Mouse (Mus musculus): ENCODE measurements around the gene Edar. TPM values are rescaled to one million over a fixed set of nuclear protein-coding genes. Genes with fewer than 3 reads are reported as not detected.

Edar gene
- total RNA-seq, 2 experiments from 2014 or later, result 0.49 to 0.50 TPM

DNA sequence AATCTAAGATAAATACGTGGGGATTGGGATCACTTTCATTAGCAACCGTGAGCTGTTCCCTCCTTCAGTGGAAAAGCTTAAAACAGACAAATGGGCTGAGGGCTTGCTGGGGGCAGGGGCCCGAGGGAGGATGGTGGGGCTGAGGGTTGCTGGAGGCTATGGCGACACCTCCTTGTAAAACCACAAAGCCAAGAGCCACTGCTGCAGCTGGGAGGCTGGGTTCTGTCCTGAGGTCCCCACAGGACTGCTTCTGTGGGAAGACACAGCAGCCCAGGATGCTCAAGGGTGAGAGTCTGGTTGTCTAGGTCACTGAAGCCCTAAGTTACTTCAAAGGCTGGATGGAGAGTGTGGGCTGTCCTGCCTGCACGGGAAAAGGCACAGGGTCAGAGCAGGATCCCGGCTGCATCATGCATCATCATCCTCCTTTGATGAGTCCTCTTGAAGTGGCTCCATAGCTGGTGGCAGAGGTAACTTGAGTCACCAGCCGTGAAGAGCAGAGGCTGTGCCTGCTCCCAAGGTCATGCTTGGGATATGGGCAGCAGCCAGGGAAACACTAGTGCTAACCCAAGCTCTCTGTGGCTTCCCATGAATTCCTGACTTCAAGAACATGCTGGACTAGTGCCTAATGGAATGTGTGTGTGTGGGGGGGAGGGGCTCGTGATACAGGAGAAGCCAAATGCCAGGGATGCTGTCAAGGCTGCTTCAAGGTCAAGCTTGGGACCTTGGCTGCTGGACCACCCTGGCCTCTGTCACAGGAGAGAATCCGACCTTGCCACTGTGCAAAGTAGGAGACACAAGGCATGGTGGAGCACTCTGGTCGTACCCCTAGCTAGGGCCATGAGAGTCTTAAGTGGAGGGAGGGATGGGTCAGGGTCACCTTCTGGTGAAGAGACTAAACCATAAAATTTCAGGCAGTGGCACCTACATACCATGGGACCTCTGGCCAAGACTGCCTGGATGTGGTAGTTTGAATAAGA is 22.7 kb downstream of the Edar start:
- intact Hi-C loops (cut with DNase I), result no loop called here
- DNase-seq (ENCODE audit: low spot score in 2 of 2), result no peak

DNA sequence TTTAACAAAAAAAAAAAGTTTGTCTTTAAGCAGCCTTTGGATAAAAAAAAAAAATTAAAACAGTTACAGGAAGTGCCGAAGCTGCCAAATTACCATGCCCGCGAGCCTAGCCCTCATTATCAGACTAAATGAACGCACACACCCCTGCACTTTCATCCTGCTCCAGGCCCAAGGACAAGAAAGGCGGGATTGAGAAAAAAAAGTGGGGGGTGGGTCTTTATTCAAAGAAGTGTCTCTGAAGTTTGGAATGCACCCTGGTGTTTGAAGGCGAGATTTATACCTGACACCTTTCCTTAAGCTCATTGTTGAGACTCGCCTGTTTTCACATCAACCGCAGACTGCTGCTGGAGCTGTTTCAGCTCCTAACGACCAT is 23.4 kb downstream of the Edar start:
- DNase-seq (ENCODE audit: low spot score in 2 of 2), result no peak
- intact Hi-C loops (cut with DNase I), result no loop called here

- intact Hi-C loops (cut with DNase I), result no loop called here
- no peak for DNase-seq (ENCODE audit: low spot score in 2 of 2)
These were observed 24.0 kb downstream of the Edar start for GRCm38 (mm10) chr10:58651270-58652042.

DNA sequence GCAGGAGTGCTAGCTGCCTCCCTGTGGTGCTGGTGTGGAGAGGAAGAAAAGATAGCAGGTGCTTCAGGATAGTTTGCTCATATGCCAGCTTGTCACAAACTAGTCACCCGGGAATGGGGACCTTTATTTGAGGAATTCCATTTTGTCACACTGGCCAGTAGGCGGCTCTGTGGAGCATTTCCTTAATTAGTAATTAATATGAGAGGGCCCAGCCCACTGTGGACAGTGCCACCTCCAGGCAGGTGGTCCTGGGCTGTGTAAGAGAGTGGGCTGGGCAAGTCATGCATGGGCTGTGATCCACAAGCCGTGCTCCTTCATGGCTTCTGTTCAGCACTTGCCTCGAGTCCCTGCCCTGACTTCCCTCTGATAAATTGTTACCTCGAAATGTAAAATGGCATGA is 26.7 kb downstream of the Edar start:
- no peak for DNase-seq (ENCODE audit: low spot score in 2 of 2)
- intact Hi-C loops (cut with DNase I), result no loop called here

- intact Hi-C loops (cut with DNase I), result no loop called here
- no peak for DNase-seq (ENCODE audit: low spot score in 2 of 2)
These were observed 30.8 kb downstream of the Edar start for GRCm38 (mm10) chr10:58644671-58645070.

DNA sequence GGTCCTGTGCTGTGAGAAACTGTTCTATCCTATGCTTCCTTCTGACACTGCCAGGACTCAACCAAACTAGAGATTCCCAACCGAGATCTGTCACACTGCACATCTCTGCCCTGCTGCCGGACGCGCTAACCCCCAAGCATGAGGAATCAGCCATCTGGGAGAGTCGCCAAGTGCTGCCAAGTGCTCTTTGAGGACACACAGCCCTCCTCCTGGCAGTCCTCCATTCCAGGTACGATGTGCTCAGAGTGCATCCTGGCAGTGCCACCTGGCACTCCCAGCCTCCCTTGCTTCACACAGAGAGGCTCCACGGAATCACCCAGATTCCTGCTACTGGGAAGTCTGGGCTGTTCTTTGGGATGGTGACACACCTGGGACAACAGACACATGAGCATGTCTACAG is 31.3 kb downstream of the Edar start:
- intact Hi-C loops (cut with DNase I), result no loop called here
- DNase-seq (ENCODE audit: low spot score in 2 of 2), result no peak

DNA sequence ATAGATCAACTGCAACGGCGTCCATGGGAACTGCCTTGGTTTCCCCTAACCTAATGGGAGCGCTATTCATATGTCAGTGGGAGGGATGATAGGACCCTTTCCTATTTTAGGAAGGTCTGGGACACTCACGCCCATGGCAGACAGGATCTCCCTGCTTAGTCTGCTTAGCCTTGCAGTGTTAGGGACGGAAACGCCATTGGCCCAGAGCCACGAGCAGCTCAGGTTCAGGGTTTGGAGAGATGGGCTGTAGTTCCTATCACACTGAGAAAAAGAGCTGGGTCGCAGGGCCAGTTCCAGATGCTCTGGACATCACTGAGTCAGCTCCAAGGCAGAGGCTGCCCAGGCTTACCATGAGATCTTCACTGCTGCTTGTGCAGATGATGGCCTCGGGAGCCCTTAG is 32.5 kb downstream of the Edar start:
- DNase-seq (ENCODE audit: low spot score in 2 of 2), result no peak
- intact Hi-C loops (cut with DNase I), result no loop called here

DNA sequence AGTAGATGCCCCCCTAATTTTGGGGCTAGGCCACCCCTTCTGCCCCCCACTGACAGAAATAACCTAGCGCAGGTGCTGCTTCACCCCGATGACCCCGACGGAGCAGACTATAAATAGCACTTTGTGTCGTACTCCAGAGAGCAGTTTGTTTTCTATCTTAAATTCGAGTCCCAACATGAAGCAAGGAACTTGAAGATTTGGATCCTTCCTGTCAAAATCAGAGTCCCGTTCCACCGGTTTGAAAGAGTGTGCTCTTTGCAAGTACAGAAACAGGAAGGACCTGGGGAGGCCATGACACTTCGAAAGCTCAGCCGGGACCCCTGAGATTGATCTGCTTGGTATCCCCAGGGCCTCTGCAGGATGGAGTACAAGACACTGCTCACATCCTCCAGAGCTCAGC is 33.8 kb downstream of the Edar start:
- no peak for DNase-seq (ENCODE audit: low spot score in 2 of 2)
- intact Hi-C loops (cut with DNase I), result no loop called here

GRCm38 (mm10) chr10:58640446-58641400 is 34.7 kb downstream of the Edar start:
- intact Hi-C loops (cut with DNase I), result no loop called here

DNA sequence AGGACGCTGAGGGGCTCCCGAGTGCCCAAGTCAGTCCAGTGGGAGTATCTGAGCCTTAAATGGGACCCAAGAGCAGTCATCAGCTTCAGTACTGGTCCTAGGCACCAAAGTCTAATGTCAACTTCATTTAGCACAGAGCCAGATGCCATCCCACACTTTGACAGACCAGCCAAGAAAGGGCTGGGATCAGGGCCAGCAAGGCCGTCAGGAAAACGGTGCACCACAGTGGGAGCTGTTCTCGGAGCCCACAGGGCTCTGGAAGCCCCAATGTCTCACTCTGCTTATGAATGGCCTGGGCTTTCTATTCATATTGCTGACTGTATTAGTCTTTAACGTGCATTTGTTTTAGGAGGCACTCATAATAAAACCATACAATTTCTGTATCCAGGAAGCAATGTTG is 36.2 kb downstream of the Edar start:
- intact Hi-C loops (cut with DNase I), result no loop called here
- DNase-seq (ENCODE audit: low spot score in 2 of 2), result peak in 1 of 2 experiments; percentile 11

More at GRCm38 (mm10) chr10:58640446-58641400, 34.7 kb downstream of the Edar start:
- no peak for DNase-seq (ENCODE audit: low spot score in 2 of 2)

DNA sequence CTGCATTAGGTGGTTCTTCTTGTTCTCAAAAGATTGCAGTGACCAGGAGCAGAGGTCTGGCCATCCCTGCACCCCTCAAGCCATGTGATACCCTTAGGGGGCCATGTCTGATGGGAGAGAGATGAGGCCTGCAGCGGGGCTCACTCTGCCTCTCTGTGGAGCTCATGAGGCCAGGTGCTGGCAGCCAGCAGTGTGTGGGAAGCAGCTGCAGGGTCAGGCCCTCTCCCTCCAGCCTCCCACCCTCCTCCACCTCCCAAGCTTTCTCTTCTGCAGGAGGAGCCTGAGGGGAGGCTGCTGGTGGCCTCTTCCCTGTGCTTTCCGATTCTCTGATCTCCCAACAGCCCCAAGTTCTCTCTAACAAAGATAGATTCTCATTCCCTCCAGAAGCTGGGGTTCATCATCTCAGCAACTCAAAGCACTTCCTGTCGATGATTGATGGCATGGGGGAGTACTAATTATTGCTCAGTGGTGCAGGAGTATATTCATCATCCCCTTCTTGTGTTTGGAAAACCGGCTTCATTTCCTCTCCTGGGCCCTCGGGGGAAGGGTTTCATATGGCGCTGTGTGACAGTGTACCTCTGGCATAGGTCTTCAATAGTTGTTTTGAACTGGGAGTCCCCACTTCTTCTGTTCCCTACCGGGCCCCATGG is 38.9 kb downstream of the Edar start:
- no peak for DNase-seq (ENCODE audit: low spot score in 2 of 2)
- intact Hi-C loops (cut with DNase I), result no loop called here

GRCm38 (mm10) chr10:58633507-58633906 is 41.9 kb downstream of the Edar start:
- intact Hi-C loops (cut with DNase I), result no loop called here
- no peak for DNase-seq (ENCODE audit: low spot score in 2 of 2)

DNA sequence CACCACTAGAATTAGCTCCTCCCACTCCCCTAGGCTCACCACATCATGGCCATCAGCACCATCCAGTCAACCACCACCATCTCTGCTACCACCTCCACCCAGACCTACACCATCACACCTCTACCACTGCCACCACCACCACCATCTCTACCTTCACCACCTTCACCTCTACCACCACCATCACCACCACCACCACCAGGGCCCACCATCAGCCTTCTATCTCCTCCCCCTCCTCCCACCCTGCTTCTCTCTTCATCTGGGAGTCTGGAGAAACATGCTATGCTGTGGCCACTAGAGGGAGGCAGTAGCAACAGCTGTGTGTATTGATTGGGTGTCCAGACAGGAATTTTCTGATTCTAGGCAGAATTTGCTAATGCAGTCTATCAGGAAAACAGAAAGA is 47.9 kb downstream of the Edar start:
- intact Hi-C loops (cut with DNase I), result no loop called here
- peak in 1 of 2 experiments; percentile 37 for DNase-seq (ENCODE audit: low spot score in 2 of 2)

DNA sequence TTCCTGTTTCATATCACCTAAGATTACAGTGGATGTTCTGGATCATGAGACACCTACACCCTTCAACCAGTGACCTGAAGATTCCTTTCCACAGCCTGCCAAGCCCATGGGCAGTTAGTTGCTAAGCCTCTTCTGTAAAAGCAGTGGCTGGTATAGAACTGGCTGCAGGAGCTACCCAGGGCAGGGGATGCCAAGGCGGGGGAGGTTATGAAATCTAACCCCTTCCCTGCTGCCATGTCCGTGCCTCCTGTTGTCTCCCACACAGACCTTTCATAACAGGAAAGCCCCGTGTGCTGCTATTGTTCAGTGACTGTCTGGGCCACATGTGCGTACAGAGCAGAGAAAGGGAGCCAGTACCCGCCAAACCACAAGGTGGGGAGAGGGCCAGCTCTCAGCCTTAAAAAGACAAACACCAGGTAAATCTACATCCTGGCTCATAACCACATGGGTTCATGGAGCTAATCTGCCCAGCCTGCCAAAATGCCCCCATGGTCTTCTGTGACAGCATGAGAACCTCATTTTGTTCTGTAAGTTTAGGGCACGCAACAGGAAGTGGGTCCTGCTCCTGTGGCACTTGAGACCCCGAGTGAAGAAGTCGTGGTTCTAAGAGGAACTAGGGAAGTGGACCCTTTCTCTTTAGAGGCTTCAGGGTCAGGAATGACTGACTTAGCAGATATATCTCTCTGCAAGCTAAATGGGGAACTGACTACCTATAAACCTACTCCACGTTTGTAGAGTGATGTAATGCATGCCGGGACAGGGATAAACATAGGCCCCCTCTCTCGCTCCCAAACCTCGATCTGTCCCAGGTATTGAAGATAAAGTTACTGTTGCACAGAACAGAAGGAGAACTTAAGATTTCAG is 50.4 kb downstream of the Edar start:
- DNase-seq (ENCODE audit: low spot score in 2 of 2), result no peak
- intact Hi-C loops (cut with DNase I), result no loop called here

- intact Hi-C loops (cut with DNase I), result no loop called here
- DNase-seq (ENCODE audit: low spot score in 2 of 2), result no peak
These were observed 56.2 kb downstream of the Edar start for GRCm38 (mm10) chr10:58619266-58619665.

GRCm38 (mm10) chr10:58618501-58619216 is 56.8 kb downstream of the Edar start:
- DNase-seq (ENCODE audit: low spot score in 2 of 2), result no peak
- intact Hi-C loops (cut with DNase I), result no loop called here

GRCm38 (mm10) chr10:58616565-58616964 is 58.9 kb downstream of the Edar start:
- no peak for DNase-seq (ENCODE audit: low spot score in 2 of 2)
- intact Hi-C loops (cut with DNase I), result no loop called here

- intact Hi-C loops (cut with DNase I), result no loop called here
- no peak for DNase-seq (ENCODE audit: low spot score in 2 of 2)
These were observed 60.9 kb downstream of the Edar start for GRCm38 (mm10) chr10:58614601-58615000.

Data from left cerebral cortex, postnatal 36 days (tissue).